Mouse (Mus musculus) gastrocnemius, adult 18-20 months (tissue): Measurements from ENCODE around the gene Tango2. TPM values are rescaled to one million over a fixed set of nuclear protein-coding genes. Genes with fewer than 3 reads are reported as not detected.

ENCODE experiments used
- DNase-seq: peaks from one replicate; pipeline ENCODE4 v3.0.0; 2021; ENCODE audit warnings: low spot score
- total RNA-seq, 2 experiments: library from RNA; stranded (reverse); gene quantifications; 2 replicates each; pipeline ENCODE4 v1.2.3; 2021

The Tango2 gene
- total RNA-seq, 2 experiments from 2014 or later = 42.5 to 54.5 TPM

DNA sequence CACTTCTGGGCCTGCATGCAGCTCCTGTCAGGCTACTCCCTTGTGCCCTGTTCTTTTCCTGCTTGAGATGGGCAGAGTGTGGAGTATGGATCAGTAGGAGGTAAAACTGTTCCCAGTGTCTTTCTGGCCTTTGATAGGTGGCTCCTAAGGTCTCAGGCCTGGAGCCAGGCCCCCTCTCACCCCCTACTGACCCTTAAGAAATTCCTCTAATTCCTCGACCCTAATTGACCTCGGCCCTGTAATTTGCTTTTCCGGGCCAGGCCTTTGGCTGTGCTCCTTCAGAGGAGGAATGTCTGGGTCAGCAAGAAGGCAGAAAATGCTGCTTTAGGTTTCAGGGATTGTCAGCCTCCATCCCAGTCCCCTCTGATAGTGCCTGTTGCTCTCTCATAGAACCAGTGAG lies 35.9 kb upstream of the Tango2 start:
- DNase-seq = no peak

DNA sequence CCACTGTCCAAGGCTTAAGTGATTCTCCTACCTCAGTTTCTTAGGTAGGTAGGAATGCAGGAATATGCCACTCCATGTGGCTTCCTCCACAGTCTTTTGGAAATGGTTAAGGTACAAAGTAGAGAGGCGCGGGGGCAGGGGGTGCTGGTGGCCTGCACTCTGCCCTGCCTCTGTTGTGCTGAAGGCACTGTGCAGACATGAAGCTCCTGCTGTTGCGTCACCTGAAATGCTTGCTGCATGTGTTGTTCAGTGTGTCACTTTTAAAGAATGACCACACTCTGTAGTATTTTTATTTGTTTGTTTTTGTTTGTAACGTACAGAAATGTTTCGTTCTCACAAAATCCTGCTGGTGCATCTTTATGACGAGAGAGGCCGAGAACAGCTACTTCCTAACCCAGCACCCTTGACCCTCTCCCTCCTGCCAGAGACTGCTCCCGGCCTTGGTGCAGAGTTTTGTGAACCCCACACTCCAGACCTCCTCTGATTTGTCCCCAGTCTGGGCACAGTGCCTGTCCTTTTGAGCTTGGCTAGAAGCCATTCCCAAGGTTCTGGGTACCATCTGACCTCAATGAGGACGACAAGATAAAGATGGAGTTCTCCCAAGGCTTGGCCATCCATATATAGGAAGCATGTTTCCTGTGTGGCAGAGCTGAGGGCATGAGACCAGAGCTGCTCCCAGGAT lies 35.3 kb upstream of the Tango2 start:
- no peak for DNase-seq

DNA sequence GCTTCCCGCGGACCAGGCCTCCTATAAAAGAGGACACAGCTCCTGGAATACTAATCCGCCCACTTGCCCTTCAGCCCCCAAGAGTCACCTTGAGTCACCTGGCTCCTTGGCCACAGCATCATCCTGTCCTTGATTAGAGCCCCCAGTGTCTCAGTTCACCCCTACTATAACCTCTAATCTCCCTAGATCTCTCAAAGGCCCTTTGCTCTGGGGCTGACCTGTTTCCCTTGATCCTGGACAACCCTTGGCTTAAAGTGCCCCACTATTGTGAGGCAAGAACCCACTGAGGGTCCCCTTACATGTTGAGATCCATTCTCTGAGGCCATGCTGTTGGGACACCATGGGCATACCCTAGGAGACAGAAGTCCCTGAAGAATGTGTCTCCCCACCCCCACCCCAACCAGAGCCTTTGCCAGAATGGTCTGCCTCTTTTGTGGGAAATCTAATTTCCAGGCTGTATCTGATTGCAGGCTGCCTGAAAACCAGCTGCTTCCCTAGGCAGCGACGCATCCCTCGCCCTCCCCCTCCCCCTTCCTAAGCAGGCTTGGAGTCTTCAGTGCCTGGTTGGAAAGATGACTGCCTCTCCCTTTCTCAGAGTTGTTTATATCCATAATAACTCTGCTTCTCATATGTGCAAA lies 33.8 kb upstream of the Tango2 start:
- DNase-seq = no peak

DNA sequence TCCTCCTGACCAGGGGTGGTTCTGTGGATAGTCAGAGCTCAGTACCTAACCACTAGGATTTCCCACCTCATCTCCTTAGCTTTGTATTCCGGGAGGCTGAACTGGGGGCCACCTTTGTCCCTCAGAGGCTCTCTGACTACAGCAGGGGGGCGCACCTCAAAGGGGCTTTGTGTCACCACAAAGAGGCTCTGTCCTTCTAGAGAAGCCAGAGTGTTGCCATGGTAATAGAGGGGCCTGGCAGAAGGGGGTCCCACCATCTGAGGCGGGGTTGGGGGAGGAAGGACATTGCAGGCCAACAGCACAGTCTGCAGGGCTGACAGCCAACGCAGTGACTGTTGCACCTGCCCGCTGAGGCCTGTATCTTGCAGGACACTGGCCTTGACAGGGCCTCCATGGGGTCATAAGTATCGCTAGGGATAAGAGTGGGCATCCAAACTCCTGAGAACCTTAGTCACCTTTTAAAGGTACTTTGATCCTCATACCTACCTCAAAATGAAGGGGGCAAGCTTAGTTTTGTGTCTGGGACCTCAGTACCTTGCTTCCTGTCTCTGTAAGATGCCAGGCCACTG lies 32.7 kb upstream of the Tango2 start:
- DNase-seq = no peak

DNA sequence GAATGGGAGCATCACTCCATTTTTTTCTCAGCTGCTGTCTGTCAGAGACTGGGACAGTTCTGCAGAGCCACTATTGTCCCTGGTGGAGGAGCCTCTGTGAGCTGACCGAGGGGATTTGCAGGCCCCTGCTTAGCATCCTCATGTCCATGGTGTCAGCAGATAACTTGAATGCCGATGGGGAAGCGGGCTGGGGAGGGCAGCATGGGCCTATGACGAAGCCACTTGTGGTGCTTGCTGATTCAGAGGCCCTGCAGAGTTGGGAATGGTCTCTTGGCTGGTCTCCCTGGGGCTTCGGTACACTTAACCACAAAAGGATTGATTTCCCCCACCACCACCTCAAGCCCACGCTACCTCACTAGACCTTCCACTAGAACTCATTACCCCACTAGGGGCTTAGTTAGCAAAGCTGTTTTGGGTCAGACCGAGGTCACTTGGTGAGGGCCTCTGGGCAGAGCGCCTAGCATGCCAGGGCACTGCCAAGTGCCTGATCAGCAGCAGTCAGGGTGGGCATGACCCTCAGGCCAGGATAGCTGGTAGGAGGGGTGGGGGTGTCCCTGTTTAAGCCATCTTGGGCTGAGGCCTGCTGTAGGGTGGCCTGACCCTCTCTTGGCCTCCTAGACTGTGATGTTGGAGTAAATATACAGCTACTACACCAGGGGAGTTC lies 31.6 kb upstream of the Tango2 start:
- no peak for DNase-seq

DNA sequence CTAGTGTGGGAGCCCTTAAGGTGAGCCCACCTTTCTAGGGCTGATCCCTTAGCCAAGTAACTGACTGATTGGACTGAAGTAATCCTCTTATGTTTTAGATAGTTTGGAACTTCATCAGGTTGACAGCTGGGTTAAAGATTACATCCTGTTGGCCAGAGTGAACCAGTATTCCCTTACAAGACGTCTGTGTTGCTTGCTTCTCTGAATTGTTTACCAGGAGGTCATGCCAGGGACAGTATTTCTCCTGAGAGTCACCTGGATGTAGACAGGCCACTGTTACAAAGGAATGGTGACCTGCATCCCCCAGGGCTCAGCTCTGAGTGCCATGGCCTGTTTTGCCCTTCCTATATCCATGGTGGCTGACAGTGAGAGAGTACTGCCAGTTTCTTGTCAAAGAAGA lies 30.6 kb upstream of the Tango2 start:
- no peak for DNase-seq

DNA sequence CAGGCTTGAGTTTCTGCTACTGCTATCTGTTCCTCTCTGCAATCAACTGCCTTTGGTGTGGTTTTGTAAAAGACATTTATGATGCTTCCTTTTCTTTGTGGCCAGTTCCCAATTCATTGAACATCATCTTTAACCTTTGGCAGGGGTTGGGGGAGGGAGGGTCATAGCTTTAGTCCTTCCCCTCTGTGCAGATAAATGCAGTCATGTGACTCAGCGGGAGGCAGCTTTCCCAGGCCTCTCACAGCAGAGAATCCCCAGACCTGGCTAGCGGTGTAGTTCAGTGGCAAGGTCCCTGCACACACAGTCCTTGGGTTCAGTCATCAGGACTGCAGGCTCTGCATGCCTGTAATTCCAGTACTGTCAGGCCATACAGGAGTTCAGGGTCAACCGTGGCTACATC lies 29.3 kb upstream of the Tango2 start:
- no peak for DNase-seq

DNA sequence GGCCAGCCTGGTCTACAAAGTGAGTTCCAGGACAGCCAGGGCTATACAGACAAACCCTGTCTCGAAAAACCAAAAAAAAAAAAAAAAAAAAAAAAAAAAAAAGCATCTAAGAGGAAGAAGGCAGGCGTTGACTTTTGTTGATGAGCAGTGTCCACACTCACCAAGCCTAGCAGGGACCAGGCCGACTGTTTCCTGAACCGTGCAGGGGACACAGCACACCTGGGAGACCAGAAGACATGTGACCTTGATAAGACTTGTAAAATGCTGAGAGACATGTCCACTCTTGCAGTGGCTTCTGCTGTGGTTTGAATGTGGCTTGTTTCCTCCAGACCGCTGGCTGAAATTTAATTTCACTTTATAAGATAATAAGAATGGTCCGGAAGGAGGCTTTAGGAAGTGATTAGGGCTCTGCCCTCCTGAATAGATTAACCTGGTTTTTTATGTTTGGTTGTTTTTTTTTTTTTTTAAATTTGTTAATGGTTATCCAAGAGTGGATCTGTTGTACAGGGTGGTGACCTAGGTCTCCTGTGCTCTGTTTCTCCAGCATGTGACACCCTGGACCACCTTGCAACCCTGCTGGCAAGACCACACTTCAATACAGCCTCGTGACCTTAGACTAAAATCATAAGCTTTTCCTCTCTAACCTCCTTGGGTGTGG lies 28.5 kb upstream of the Tango2 start:
- no peak for DNase-seq

DNA sequence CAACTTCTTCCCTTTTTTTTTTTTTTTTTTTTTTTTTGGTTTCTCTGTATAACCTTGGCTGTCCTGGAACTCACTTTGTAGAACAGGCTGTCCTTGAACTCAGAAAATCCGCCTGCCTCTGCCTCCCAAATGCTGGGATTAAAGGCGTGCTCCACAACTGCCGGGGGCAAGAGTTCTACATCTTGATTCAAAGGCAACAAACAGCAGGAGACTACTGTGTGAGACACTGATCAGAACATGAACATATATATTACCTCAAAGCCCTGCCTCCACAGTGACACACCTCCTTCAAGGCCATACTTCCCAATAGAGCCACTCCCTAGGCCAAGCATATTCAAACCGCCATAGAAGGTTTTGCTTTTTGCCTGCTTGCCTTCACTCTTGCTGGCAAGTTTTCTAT lies 25.7 kb upstream of the Tango2 start:
- DNase-seq = no peak

DNA sequence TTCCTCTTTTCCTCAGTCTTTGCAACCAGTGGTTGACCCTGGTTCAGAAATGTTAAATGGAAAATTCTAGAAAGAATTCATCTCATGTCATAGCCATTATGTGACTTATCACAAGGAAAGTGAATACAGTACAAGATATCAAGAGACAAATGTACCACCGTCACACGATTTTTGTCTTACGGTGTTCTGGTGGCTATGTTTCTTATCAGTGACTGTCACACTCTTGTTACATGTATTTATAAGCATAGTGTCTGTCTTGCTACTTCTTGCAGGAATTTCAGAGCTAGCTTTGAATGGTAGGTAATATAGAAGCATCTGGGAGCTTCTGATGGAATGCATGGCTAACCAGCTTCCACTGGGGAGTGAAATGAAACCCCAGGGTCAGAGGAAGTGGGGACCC lies 22.3 kb upstream of the Tango2 start:
- no peak for DNase-seq

DNA sequence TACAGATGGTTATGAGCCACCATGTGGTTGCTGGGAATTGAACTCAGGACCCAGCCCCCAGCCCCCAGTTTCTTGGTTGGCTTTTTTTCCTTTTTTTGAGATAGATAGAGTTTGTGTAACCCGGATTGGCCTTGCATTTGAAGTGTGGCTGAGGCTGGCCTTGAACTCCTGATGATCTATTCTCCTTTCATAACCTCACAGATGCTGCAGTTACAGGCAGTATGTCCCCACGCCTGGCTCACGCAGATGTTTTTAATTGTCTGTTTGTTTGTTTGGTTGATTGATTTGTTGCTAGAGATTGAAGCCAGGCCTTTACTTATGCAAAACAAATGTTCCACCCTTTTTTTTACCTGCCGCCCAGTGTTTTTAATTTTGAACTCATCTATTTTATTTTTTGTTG lies 18.9 kb upstream of the Tango2 start:
- DNase-seq = no peak

DNA sequence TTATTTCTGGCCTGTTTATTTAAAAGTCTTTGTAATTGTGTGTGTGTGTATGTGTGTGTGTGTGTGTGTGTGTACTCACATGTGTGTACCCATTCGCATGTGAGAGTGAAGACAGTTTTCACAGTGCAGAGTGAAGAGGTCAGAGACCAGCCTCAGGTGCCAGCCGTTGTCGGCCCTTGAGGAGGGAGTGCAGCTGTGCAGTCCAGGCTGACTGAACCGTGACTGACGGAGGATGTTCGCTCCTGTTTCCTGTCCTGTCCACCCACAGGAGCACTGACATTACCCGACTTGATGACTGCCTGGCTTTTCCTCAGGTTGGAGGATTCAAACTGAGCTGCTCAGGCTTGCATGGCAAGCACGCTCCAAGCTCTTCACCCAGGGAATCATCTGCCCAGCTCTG lies 15.0 kb upstream of the Tango2 start:
- no peak for DNase-seq

DNA sequence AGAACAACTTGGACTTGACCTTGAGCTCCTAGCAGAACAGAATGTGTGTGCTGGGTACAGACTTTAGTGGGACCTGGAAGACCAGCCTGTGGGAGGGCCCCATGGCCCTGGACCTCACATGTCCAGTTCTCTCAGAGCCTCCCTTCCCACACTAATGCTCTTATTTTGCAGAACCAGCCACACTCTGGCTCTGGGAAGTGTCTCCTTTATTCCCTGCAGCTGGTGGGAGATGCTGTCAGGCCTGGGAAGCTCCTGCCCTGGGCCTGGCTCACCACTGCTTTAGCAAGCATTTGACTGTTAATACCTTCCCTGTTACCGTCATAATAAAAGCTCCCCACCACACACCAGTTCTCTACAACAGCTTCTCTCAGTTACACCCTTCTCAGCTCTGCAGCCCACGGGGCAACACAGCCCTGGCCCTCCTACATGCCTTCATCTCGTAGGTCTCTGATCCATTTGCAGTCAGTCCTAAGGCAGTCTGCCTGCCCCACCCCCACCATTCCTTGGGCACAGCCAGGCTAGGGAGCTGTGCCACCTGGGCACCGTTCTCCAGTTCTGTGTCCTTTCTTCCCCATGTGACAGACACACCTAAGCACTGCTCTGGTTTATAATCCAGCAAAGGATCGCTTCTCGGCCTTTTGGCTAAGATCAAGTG lies 12.4 kb upstream of the Tango2 start:
- DNase-seq = no peak

DNA sequence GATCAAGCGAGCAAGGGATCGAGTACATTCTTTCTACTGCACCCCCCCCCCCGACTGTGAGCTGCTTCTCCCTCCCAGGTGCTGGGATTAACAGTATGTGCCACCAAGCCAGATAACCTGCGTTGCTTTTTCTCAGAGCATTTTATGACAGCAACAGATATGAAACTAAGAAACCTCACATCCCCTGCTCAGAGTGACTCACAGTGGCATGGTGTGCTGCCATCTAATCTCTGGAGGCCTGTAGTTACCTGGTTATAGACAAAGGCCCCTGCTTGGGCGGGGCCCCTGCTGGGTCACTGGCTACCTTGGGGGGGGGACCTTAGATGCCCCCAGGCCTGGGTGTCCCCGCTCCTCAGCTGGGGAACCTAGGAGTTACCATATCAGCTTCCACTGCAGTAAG lies 10.1 kb upstream of the Tango2 start:
- no peak for DNase-seq

DNA sequence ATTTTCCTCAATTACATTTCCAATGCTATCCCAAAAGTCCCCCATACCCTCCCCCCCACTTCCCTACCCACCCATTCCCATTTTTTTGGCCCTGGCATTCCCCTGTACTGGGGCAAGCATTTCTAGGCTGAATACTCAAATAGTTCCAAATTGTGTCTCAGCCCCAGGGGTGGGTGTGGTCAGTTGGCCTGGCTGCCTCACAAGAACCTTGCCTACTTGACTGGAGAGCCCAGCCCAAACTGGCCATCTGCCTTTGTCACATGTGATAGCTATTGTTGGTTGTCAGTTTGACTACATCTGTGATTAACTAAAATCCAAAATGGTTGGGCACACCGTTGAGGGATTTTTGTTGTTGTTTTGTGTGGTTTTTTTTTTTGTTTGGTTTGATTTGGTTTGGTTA lies 9.1 kb upstream of the Tango2 start:
- DNase-seq = peak; percentile 58

DNA sequence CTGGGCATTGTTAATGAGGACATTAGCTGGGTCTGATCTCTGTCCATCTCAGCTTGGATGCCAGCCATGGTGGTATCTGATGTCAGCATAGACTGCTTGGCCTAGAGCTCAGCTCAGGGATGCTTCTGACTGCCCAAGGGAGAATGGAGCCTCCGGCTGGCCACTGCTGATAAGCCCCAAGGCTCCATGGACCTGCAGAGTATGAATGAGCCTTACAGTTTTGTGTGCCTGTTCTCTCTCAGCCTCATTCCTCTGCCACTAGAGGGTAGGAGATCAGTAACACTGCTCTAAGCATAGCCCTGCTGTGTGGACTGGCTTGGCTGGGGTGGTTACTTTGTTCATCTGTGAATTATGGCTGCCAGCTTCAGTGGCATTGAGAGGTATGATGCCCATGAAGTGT lies 5.2 kb upstream of the Tango2 start:
- no peak for DNase-seq

DNA sequence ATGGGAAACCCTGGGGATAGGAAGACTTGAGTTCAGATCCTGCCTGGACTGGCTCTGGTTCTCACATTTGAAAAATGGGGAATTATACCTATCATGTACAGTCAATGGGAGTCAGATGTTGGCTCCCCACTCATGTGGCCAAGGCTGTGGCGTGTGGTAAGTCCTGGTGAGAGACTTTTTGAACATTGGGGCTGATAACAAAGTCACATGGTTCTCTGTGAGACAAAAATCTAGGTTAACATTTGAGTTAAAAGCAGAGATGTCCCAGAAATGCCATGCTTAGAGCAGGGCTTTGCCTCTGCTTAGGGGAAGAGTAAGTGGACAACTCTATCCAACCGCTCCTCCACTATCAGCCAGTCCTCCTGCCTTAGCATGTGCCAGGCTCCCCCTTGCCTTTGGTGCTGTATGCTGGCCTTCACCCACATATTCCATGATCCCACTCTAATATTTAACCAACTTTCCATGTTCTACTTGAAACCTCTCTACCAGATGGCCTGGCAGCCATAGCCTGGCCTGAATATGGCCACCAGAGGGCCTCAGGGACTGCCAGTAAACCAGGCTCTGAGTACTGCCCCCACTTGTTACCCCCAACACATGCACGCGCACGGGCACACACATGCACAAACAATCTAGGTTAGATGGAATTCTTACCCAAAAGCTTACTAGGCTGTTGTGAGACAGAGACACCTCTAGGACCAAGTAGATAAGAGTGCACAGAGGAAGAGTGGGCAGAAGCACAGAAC lies 3.6 kb upstream of the Tango2 start:
- peak; percentile 38 for DNase-seq

DNA sequence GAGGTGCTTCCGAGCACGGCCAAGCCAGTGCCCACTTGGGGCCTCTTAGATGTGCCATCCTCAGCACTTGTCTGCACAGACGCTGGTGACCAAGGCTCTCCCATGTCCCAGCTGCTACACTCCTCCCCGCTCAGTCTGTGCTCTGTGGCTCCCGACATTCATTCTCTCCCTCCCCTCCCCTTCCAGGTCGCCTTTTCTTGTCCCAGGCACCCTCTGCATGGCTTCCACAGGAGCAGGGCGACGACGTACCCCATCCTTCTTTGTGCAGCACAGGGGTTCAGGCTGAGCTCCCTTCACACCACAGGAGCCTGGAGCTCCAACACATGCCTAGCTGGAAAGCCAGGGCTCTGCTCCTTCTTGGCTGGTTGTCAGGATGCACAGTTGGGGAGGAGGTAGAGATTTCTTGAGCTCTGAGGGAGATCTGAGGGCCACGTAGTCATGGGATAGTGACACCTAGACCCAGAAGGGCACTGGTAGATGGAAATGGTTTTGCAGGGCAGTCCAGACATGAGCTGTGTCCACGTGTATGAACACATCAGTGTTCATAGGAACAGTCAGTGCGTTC lies 1.9 kb upstream of the Tango2 start:
- DNase-seq = no peak

DNA sequence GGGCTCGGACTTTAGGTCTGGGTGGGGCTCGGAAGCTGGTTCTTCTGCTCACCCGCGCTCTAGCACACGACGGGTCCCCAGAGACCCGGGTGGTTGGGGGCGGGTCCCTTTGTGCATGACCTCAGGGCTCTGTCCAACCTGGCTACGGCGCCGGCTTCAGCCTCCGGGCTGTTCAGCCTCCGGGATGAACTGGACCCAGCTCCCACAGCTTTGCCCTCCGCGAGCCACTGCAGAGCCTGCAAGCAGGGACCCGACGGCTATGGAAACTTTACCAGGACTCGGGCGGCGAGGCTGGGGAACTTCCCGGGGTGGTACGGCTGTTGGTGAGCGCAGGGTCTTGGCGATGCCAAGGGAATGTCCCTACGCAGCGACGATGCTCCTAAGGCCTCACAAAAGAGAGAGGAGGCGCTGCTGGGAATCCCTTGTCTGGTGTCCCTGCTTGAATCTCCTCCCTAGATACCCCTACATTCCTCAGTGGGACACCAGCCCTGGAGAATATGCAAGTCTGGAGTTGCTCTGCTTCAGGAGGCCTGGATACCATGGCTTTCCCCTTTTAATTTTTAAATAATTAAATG lies 785 bp upstream of the Tango2 start:
- no peak for DNase-seq

DNA sequence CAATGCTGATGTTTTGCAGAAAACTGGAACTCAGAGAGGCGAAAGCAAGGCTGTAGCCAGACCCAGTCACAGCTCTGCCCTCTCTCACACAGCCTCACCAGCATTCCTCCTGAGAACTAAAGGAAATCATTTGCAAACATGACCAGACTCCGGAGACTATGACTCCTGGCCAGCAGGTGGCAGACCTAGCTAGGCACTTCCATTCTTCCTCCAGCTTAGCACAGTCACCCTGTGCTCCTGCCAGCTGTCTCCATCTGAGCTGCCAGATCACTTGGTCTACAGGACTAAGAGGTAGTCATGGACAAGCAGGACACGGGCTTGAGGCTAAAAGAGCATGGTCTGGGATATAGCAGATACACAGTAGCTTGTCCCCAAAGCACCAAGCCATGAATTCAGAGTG lies 2.7 kb downstream of the Tango2 start:
- DNase-seq = peak; percentile 89
